Mouse (Mus musculus): ENCODE measurements around the gene Fam161a. TPM values are rescaled to one million over a fixed set of nuclear protein-coding genes. Genes with fewer than 3 reads are reported as not detected.
A peak's percentile ranks its signal among the peaks of the same experiment; 100 is the strongest.

Fam161a gene
- total and polyA plus RNA-seq, 3 experiments, result 1.4 to 2.0 (median 1.5) TPM

DNA sequence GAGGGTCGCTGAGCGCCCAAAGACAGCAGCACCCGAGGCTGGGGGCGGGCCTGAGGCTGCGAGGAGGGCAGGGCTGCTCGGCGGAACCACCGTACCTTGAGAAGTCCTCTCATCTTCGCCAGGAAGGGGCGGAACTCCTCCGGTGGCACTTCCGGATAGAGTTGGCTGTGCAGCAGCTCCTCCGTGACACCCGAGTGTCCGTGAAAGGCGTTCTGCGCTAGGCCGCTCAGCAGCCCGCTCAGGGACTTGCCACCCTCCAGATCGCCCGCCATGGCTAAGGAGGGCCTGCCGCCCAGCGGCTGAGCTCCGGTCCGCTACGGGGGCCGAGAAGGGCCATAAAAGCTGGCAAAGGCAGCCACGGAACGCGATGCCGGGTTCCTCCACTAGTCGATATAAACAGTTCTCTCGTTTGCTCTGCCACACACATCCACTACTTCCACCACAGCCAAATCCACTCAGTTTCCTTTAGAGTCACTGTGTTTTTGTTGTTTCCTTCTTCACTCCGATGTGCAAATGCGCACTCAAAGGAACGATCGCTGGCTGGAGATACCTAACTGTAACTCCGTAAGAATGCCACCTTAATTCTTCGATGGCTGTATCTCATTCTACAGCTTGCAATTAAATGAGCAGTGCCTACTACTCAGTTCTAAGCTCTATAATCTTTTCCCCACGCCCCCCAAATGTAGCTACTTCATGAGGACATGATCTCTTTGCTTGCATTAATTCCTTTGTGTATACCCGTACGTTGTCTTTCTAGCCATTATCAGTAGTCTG is 25.2 kb upstream of the Fam161a start, which contains the start of the genes Gm28048 and Commd1 (continued):
- peak; percentile 88 for TF ChIP-seq HCFC1 (IDR thresholded peaks at IDR 0.05; ENCODE audit: low read depth, low read length)
- peak; percentile 60 for TF ChIP-seq NRF1 (IDR thresholded peaks at IDR 0.05; ENCODE audit: low read depth, low read length)
- peak; percentile 34; the same call in 1 of the 2 replicates for TF ChIP-seq MXI1 (IDR thresholded peaks at IDR 0.05; ENCODE audit: low read depth, low read length)
- TF ChIP-seq BHLHE40 (IDR thresholded peaks at IDR 0.05; ENCODE audit: low read depth, low read length), result peak; percentile 46; the same call in 1 of the 2 replicates

DNA sequence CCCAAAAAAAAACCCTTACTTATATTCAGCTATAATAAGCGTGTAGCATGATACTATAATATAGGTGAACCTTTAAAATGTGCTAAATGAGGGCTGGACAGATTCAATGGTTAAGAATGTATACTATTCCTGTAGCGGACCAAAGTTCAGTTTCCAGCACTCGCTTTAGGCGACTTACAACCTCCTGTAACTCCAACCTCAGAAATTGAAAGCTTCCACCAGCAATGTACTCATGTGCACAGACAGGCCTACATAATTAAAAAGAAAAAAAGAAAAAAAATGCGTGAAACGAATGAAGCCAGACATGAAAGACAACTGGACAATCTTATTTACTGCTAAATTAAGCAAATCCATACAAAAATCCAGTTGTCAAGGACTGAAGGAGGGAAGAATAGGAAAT is 24.5 kb upstream of the Fam161a start:
- peak overlapping the region; percentile 22; the same call in 1 of the 2 replicates for H3K4me2 ChIP-seq (ENCODE audit: insufficient read depth, low read depth, poor library complexity, severe bottlenecking)
- no peak for DNase-seq (ENCODE audit: extremely low read depth)
- peaks cover 19% of the 10 kb centered on the region for H3K79me2 ChIP-seq (replicated peaks; ENCODE audit: control insufficient read depth, extremely low read depth, insufficient read depth, poor library complexity, severe bottlenecking)
- H3K36me3 ChIP-seq (replicated peaks in 1 of 2; ENCODE audit: control insufficient read depth in 1 of 2, insufficient read depth in 1 of 2, low read length in 1 of 2), result peaks cover 3 to 16% of the 10 kb centered on the region in 2 experiments
- in situ Hi-C loops (cut with MboI; ENCODE audit: low pct_ligation_motif_present, low pct_unique_long_range_greater_than_20kb, low sequenced_read_pairs), result no loop called here
- no peaks in the 10 kb centered on the region for H3K9me3 ChIP-seq (replicated peaks; ENCODE audit: low read length)
- peak overlapping the region in 1 of 3 experiments; percentile 92 for H3K4me3 ChIP-seq (replicated peaks in 1 of 3; ENCODE audit: low read depth in 2 of 3, low read length in 2 of 3, poor library complexity in 1 of 3)
- H3K4me1 ChIP-seq (ENCODE audit: control insufficient read depth in 1 of 2, insufficient read depth in 2 of 2), result peaks cover 7 to 37% of the 10 kb centered on the region in 2 experiments
- no peaks in the 10 kb centered on the region for H3K27me3 ChIP-seq (replicated peaks)
- no peak for TF ChIP-seq RCOR1 (conservative IDR thresholded peaks at IDR 0.05; ENCODE audit: low read depth, low read length)
- H3K9ac ChIP-seq (ENCODE audit: insufficient read depth, low read depth), result peak overlapping the region; percentile 78; the same call in 1 of the 2 replicates
- dilution Hi-C loops (cut with MboI; ENCODE audit: extremely low pct_ligation_motif_present, extremely low pct_unique_long_range_greater_than_20kb, low sequenced_read_pairs), result no loop called here
- no peak overlapping the region for H3K27ac ChIP-seq (ENCODE audit: insufficient read depth, low read depth)

DNA sequence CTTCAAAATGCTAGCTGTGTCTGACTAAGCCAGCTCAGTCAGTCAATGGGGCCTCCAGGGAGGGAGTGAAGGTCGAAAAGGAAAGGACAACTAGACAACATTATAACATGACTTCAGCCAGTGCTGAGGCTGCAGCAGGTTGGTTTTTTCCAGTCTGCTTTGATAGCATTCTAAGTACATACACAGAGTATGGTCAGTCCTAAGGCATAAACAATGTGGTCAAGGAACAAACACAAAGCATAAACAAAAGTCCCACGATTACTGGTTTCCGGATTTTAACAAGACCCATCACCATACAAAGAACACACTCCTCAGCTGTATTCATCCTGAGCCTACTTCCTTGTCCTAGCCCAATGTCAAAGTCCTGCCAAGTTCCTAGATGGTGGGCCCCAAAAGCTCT is 21.8 kb upstream of the Fam161a start:
- Histone ChIP-seq H3K9ac (ENCODE audit: insufficient read depth, low read depth) (no peak overlapping the region), H3K9me3 (replicated peaks; ENCODE audit: low read length) (no peaks in the 10 kb centered on the region), H3K27ac (ENCODE audit: insufficient read depth, low read depth) (no peak overlapping the region), H3K27me3 (replicated peaks) (no peaks in the 10 kb centered on the region), H3K36me3 (replicated peaks in 1 of 2; ENCODE audit: control insufficient read depth in 1 of 2, insufficient read depth in 1 of 2, low read length in 1 of 2) (no peaks in the 10 kb centered on the region), H3K79me2 (replicated peaks; ENCODE audit: control insufficient read depth, extremely low read depth, insufficient read depth, poor library complexity, severe bottlenecking) (peaks cover 9% of the 10 kb centered on the region), H3K4me1 (ENCODE audit: control insufficient read depth in 1 of 2, insufficient read depth in 2 of 2) (peaks cover 3 to 34% of the 10 kb centered on the region in 2 experiments), H3K4me3 (replicated peaks in 1 of 3; ENCODE audit: low read depth in 2 of 3, low read length in 2 of 3, poor library complexity in 1 of 3) (no peak overlapping the region), H3K4me2 (ENCODE audit: insufficient read depth, low read depth, poor library complexity, severe bottlenecking) (no peak overlapping the region)
- no peak for TF ChIP-seq MAX (IDR thresholded peaks at IDR 0.05; ENCODE audit: low read length)
- TF ChIP-seq EP300 (IDR thresholded peaks at IDR 0.05; ENCODE audit: low read length), result no peak
- no peak for TF ChIP-seq MYC (IDR thresholded peaks at IDR 0.05; ENCODE audit: low read depth, low read length)
- no peak for TF ChIP-seq SMC3 (IDR thresholded peaks at IDR 0.05; ENCODE audit: low read depth, low read length)
- no peak for TF ChIP-seq ZMIZ1 (IDR thresholded peaks at IDR 0.05; ENCODE audit: low read depth, low read length)
- no peak for TF ChIP-seq MXI1 (IDR thresholded peaks at IDR 0.05; ENCODE audit: low read depth, low read length)
- no peak for TF ChIP-seq ZC3H11A (IDR thresholded peaks at IDR 0.05; ENCODE audit: low read depth, low read length)
- TF ChIP-seq NRF1 (IDR thresholded peaks at IDR 0.05; ENCODE audit: low read depth, low read length), result no peak
- TF ChIP-seq BHLHE40 (IDR thresholded peaks at IDR 0.05; ENCODE audit: low read depth, low read length), result no peak
- TF ChIP-seq ELF1 (IDR thresholded peaks at IDR 0.05; ENCODE audit: low read depth, low read length), result no peak
- no peak for TF ChIP-seq RAD21 (IDR thresholded peaks at IDR 0.05; ENCODE audit: low read depth, low read length)
- TF ChIP-seq ETS1 (conservative IDR thresholded peaks at IDR 0.05; ENCODE audit: low read depth, low read length), result no peak
- TF ChIP-seq E2F4 (IDR thresholded peaks at IDR 0.05; ENCODE audit: insufficient replicate concordance, low read depth, low read length), result no peak
- no peak for TF ChIP-seq ZKSCAN1 (IDR thresholded peaks at IDR 0.05; ENCODE audit: borderline replicate concordance, low read depth, low read length)
- no peak for TF ChIP-seq CTCF (conservative IDR thresholded peaks at IDR 0.05 in 1 of 2, IDR thresholded peaks at IDR 0.05 in 1 of 2; ENCODE audit: low read depth in 2 of 2, low read length in 2 of 2)
- no peak for TF ChIP-seq NELFE (IDR thresholded peaks at IDR 0.05; ENCODE audit: low read depth, low read length)
- dilution Hi-C loops (cut with MboI; ENCODE audit: extremely low pct_ligation_motif_present, extremely low pct_unique_long_range_greater_than_20kb, low sequenced_read_pairs) (no loop called here), in situ Hi-C loops (cut with MboI; ENCODE audit: low pct_ligation_motif_present, low pct_unique_long_range_greater_than_20kb, low sequenced_read_pairs) (no loop called here)
- DNase-seq (ENCODE audit: extremely low read depth), result no peak

Data from CH12.LX (cell line).